Mouse (Mus musculus): ENCODE data around the gene Zfp219.

DNA sequence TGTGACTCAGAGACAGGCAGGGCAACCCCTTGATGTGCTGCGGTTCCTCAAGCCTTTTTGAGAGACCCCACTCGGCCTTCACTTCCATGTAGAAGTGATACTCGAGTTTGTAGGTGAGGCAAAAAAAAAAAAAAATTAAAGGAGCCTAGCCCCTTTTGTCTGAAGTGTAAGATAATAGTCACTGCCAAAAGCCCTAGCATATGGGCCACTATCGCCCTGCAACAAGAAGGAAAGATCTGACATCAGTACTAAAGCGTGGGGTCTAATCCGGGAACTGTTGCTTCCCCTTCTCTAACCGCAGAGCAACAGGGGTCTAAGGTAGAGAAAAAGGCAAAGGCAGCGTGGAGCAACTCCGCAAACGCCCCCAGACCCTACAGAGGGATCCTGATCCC, 36.7 kb downstream of the Zfp219 start:
- no peak for TF ChIP-seq CTCF (IDR thresholded peaks at IDR 0.05; ENCODE audit: low read depth)
- no peak for TF ChIP-seq EP300 (IDR thresholded peaks at IDR 0.05; ENCODE audit: low read depth)

All from heart, postnatal 0 days (tissue).